ENCODE assay signal across 8 mouse cellular contexts in genomic region chr12:25190360-25190759, GRCm38 (mm10).
DNase-seq lines count a peak whose midpoint lies in the region; ATAC-seq and TF ChIP-seq lines count a peak whose summit lies in the region.

No protein-coding gene starts in this region.

- no peak overlapping the region for H3K9ac ChIP-seq in lung, postnatal 0 days (replicated peaks; ENCODE audit: low read depth)
- no peak overlapping the region for H3K9ac ChIP-seq in kidney, postnatal 0 days (ENCODE audit: low read depth, low read length)

- no peak for TF ChIP-seq CTCF in lung, postnatal 0 days (IDR thresholded peaks at IDR 0.05)
- no peak for TF ChIP-seq CTCF in lung, adult 2 months (IDR thresholded peaks at IDR 0.05; ENCODE audit: insufficient read depth, low read length)
- TF ChIP-seq CTCF in kidney, postnatal 0 days (IDR thresholded peaks at IDR 0.05; ENCODE audit: low read depth), result no peak
- no peak for TF ChIP-seq CTCF in layer of hippocampus, adult 2 months (conservative IDR thresholded peaks at IDR 0.05)

- H3K27me3 ChIP-seq in lung, postnatal 0 days (replicated peaks; ENCODE audit: insufficient read depth, low read length), result no peaks in the 10 kb centered on the region
- no peaks in the 10 kb centered on the region for H3K27me3 ChIP-seq in kidney, postnatal 0 days (ENCODE audit: insufficient read depth, low read length)

- no peak for TF ChIP-seq POLR2A in lung, adult 2 months (IDR thresholded peaks at IDR 0.05; ENCODE audit: borderline replicate concordance, extremely low read depth, low read depth, low read length)

- H3K27ac ChIP-seq in lung, postnatal 0 days (ENCODE audit: low read length), result no peak overlapping the region
- peak overlapping the region; percentile 31; the same call in 1 of the 2 replicates for H3K27ac ChIP-seq in kidney, postnatal 0 days
- H3K27ac ChIP-seq in layer of hippocampus, adult 2 months, result no peak overlapping the region

- 0 out of 2 replicates have a peak, but pooled peaks cover 5% of the 10 kb centered on the region for H3K4me1 ChIP-seq in lung, postnatal 0 days (ENCODE audit: insufficient read depth, low read depth, low read length)
- no peaks in the 10 kb centered on the region for H3K4me1 ChIP-seq in lung, adult 2 months (ENCODE audit: control insufficient read depth, insufficient read depth, low read length)
- 0 out of 2 replicates have a peak, but pooled peaks cover 3% of the 10 kb centered on the region for H3K4me1 ChIP-seq in kidney, postnatal 0 days (replicated peaks; ENCODE audit: insufficient read depth, low read length)

- ATAC-seq in lung, postnatal 0 days, result peak; percentile 71
- ATAC-seq in kidney, postnatal 0 days (replicated peaks; ENCODE audit: low FRiP score, low read depth), result no peak

- no peak overlapping the region for H3K4me3 ChIP-seq in lung, postnatal 0 days (ENCODE audit: low read depth, low read length)
- no peak overlapping the region for H3K4me3 ChIP-seq in lung, adult 2 months (replicated peaks; ENCODE audit: extremely low read depth, low read depth, low read length)
- no peak overlapping the region for H3K4me3 ChIP-seq in kidney, postnatal 0 days (replicated peaks; ENCODE audit: low read depth, low read length)
- H3K4me3 ChIP-seq in layer of hippocampus, adult 2 months, result no peak overlapping the region

- intact Hi-C loops in left cerebral cortex, postnatal 10 days (cut with DNase I), result no loop called here

- peak; percentile 48 for DNase-seq in lung, postnatal 0 days (ENCODE audit: low spot score)
- no peak for DNase-seq in lung, adult 2 months
- DNase-seq in forelimb bud, embryonic 11.5 days (ENCODE audit: low read depth, low spot score), result peak; percentile 49
- peak; percentile 47 for DNase-seq in kidney, postnatal 0 days (ENCODE audit: low spot score)
- peak; percentile 37 for DNase-seq in skeletal muscle tissue, adult 2 months (ENCODE audit: low read depth, low spot score)
- DNase-seq in left cerebral cortex, postnatal 10 days (ENCODE audit: extremely low spot score in 1 of 2, low spot score in 2 of 2), result no peak
- DNase-seq in layer of hippocampus, adult 2 months (ENCODE audit: low spot score in 2 of 2), result no peak
- no peak for DNase-seq in adrenal gland, postnatal 10 days

- TF ChIP-seq EP300 in lung, postnatal 0 days (IDR thresholded peaks at IDR 0.05), result no peak

- WGBS in lung, postnatal 0 days, result 39% methylated on average over 6 of the region's 6 CpGs
- WGBS in lung, adult 2 months, result 35% methylated on average over 6 of the region's 6 CpGs
- WGBS in kidney, postnatal 0 days, result 53% methylated on average over 6 of the region's 6 CpGs

- H3K9me3 ChIP-seq in lung, postnatal 0 days (ENCODE audit: low read length), result no peaks in the 10 kb centered on the region
- H3K9me3 ChIP-seq in kidney, postnatal 0 days (replicated peaks; ENCODE audit: low read length), result no peaks in the 10 kb centered on the region

- H3K36me3 ChIP-seq in lung, postnatal 0 days (ENCODE audit: insufficient read depth, low read length), result no peaks in the 10 kb centered on the region
- no peaks in the 10 kb centered on the region for H3K36me3 ChIP-seq in kidney, postnatal 0 days (ENCODE audit: insufficient read depth, low read length)

- H3K4me2 ChIP-seq in lung, postnatal 0 days (replicated peaks; ENCODE audit: low read depth, low read length), result no peak overlapping the region
- no peak overlapping the region for H3K4me2 ChIP-seq in kidney, postnatal 0 days (ENCODE audit: low read length)

Comparison
In these comparisons a context has a peak if more than half of its experiments do, and no peak if none do; other contexts are left out.
1. DNase-seq: peak in lung, postnatal 0 days (single experiment), forelimb bud, embryonic 11.5 days (single experiment), kidney, postnatal 0 days (single experiment) and skeletal muscle tissue, adult 2 months (single experiment); none in lung, adult 2 months (single experiment), left cerebral cortex, postnatal 10 days (0 of 2), layer of hippocampus, adult 2 months (0 of 2) and adrenal gland, postnatal 10 days (single experiment).